Mouse (Mus musculus): ENCODE data around the gene Chchd6.

The Chchd6 gene

GRCm38 (mm10) chr6:89404964-89405363 is 190.5 kb downstream of the Chchd6 start:
- no peak for DNase-seq (ENCODE audit: low spot score)

GRCm38 (mm10) chr6:89403257-89404225 is 191.9 kb downstream of the Chchd6 start:
- no peak for DNase-seq (ENCODE audit: low spot score)

GRCm38 (mm10) chr6:89402406-89402805 is 193.0 kb downstream of the Chchd6 start:
- no peak for DNase-seq (ENCODE audit: low spot score)

GRCm38 (mm10) chr6:89399564-89399963 is 195.9 kb downstream of the Chchd6 start:
- DNase-seq (ENCODE audit: low spot score) = no peak

GRCm38 (mm10) chr6:89397919-89398318 is 197.5 kb downstream of the Chchd6 start:
- DNase-seq (ENCODE audit: low spot score) = no peak

- no peak for DNase-seq (ENCODE audit: low spot score)
Observed at GRCm38 (mm10) chr6:89393820-89394219, 201.6 kb downstream of the Chchd6 start.

GRCm38 (mm10) chr6:89392213-89392612 is 203.2 kb downstream of the Chchd6 start:
- no peak for DNase-seq (ENCODE audit: low spot score)

- DNase-seq (ENCODE audit: low spot score) = no peak
Observed at GRCm38 (mm10) chr6:89389771-89390170, 205.7 kb downstream of the Chchd6 start.

GRCm38 (mm10) chr6:89386956-89387355 is 208.5 kb downstream of the Chchd6 start:
- DNase-seq (ENCODE audit: low spot score) = no peak

GRCm38 (mm10) chr6:89384699-89385098 is 210.8 kb downstream of the Chchd6 start:
- DNase-seq (ENCODE audit: low spot score) = no peak

GRCm38 (mm10) chr6:89381851-89382250 is 213.6 kb downstream of the Chchd6 start:
- DNase-seq (ENCODE audit: low spot score) = no peak

- no peak for DNase-seq (ENCODE audit: low spot score)
Observed at GRCm38 (mm10) chr6:89381172-89381571, 214.3 kb downstream of the Chchd6 start.

GRCm38 (mm10) chr6:89380751-89381150 is 214.7 kb downstream of the Chchd6 start:
- DNase-seq (ENCODE audit: low spot score) = no peak

- no peak for DNase-seq (ENCODE audit: low spot score)
Observed at GRCm38 (mm10) chr6:89378264-89378663, 217.2 kb downstream of the Chchd6 start.

GRCm38 (mm10) chr6:89368812-89369211 is 226.6 kb downstream of the Chchd6 start:
- DNase-seq (ENCODE audit: low spot score) = no peak

- no peak for DNase-seq (ENCODE audit: low spot score)
Observed at GRCm38 (mm10) chr6:89364342-89364741, 231.1 kb downstream of the Chchd6 start.

- no peak for DNase-seq (ENCODE audit: low spot score)
Observed at GRCm38 (mm10) chr6:89363107-89363451, 232.4 kb downstream of the Chchd6 start.

GRCm38 (mm10) chr6:89362281-89363106 is 233.0 kb downstream of the Chchd6 start, which contains the start of gene Plxna1:
TSS of gene Plxna1 (minus strand) at chr6:89362620.
- DNase-seq (ENCODE audit: low spot score) = peak; percentile 48

GRCm38 (mm10) chr6:89361418-89362280 is 233.8 kb downstream of the Chchd6 start:
- peak; percentile 41 for DNase-seq (ENCODE audit: low spot score)

- no peak for DNase-seq (ENCODE audit: low spot score)
Observed at GRCm38 (mm10) chr6:89360709-89361417, 234.6 kb downstream of the Chchd6 start.
